Mouse (Mus musculus) frontal cortex, postnatal 14 days (tissue): Measurements from ENCODE around the gene Tmem234.
A peak's percentile ranks its signal among the peaks of the same experiment; 100 is the strongest.

ENCODE experiments used
- DNase-seq, 2 experiments: peaks; one replicate each; pipeline ENCODE4 v3.0.0; 2022; ENCODE audit warnings: low spot score in 2 of 2

Gene Tmem234

GRCm38 (mm10) chr4:129622120-129622802, 21.8 kb downstream of the Tmem234 start:
- DNase-seq = no peak

GRCm38 (mm10) chr4:129622803-129623535, 22.5 kb downstream of the Tmem234 start:
- DNase-seq = no peak

DNA sequence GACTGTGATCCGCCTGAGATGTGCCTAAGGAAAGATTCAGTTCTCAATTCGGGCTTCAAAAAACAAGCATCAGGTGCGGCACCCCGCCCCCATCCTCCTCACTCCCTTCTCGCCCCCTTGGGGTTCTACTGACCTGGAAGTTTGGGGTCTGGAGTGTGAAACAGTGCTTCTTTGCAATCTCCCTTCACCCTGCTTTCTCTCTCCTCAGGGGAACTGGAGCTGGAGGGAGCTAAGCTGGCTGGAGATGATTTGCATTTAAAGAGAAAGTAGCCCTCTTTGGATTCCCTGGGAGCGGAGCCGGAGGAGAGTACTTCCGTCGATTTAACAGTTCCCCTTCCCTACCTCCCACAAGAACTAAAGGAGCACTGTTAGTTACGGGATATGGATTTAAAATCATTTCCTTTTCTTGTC, 23.2 kb downstream of the Tmem234 start, which contains the start of gene Ccdc28b:
Gene Ccdc28b, minus strand, starts transcription at position 267 of the 411 bp plus-strand sequence.
- peak in 1 of 2 experiments; percentile 60 for DNase-seq

GRCm38 (mm10) chr4:129624281-129625028, 24.0 kb downstream of the Tmem234 start:
- peak; percentile 79 to 87 for DNase-seq

- DNase-seq = peak in 1 of 2 experiments; percentile 59
These were observed 24.5 kb downstream of the Tmem234 start for GRCm38 (mm10) chr4:129625029-129625370.

- no peak for DNase-seq
These were observed 25.0 kb downstream of the Tmem234 start for GRCm38 (mm10) chr4:129625496-129625895.

GRCm38 (mm10) chr4:129626035-129626434, 25.6 kb downstream of the Tmem234 start:
- no peak for DNase-seq

DNA sequence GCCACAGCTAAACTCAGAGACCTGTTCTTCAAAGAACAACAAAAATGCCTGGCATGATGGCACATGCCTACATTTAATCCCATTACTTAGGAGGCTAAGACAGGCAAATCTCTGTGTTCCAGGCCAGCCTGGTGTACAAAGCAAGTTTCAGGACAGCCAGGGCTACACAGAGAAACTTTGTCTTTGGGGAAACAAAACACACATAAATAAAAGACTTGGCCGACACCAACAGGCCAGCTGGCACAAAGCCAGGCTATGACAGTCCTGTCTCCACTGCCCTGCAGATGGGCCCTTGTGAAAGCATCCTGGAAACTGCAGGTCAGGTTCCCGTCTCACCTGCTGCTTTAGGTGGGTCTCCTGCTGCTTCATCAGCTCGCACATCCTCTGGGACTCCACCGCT, 30.5 kb downstream of the Tmem234 start:
- no peak for DNase-seq

DNA sequence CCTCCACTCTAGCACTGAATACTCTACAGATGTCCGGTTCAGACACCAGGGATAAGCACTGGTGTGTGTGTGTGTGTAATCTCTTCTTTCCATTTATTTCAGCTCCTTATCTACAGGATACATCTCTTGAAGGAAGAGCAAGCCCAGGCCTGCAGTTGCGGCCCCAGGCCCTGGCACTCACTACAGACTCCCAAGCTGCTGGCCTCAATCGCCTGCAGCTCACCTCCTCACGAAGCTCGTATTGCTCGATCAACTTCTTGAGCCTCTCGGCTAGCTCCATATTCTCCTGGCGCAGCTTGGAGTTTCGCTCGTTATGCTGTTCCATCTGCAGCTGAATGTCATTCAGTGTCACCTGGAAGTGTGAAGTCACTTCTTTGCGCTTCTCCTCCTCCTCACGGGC, 31.4 kb downstream of the Tmem234 start:
- DNase-seq = no peak

GRCm38 (mm10) chr4:129633852-129634251, 33.4 kb downstream of the Tmem234 start:
- no peak for DNase-seq

- no peak for DNase-seq
These were observed 38.8 kb downstream of the Tmem234 start for GRCm38 (mm10) chr4:129639221-129639620.

DNA sequence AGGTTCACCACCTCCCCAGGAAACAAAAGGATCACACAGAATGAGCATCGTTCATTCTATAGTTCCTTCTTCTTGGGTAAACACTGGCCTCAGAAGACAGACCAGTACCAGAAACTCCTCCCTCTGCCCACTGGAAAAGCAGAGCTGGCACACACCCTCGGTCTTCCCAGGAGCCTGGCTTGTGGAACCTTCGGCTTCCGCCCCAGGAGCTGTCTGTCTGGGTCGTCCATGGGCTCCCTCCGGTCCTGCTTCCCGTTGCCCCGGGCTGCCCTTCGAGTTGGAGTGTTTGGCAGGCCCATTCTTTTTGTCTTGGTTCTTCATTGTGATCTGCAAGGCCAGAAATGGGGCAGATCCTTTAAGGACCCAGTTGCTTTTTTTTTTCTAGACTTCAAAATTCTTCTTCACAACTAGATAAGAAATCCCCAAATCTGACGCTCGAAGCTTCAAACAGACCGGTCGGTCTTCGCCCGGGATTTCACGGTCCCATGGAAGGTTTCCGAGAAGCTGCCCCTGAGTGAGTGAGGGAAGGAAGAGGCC, 39.7 kb downstream of the Tmem234 start:
- DNase-seq = no peak

GRCm38 (mm10) chr4:129640638-129641467, 40.4 kb downstream of the Tmem234 start, which contains the start of gene Txlna:
Gene Txlna (minus strand): TSS chr4:129641065.
- peak; percentile 95 to 96 for DNase-seq

DNA sequence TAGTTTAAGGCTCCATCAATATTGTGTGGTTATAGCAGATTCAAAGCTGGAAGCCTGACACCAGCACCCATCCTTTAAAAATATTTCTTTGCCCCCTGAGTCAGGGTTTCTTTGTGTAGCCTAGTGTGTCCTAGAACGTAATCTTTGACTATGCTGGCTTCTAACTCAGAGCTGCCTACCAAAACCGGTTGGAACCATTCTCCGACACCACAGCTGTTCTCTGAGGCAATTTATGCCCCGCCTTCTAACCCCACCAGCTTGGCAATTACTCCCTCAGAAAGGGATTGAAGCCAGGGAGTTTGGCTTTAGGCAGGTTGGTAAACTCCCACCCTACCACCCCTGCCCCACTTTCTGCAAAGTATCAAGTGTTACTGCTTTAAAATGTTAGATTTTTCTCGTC, 41.3 kb downstream of the Tmem234 start:
- DNase-seq = no peak

GRCm38 (mm10) chr4:129645204-129645603, 44.7 kb downstream of the Tmem234 start:
- no peak for DNase-seq

DNA sequence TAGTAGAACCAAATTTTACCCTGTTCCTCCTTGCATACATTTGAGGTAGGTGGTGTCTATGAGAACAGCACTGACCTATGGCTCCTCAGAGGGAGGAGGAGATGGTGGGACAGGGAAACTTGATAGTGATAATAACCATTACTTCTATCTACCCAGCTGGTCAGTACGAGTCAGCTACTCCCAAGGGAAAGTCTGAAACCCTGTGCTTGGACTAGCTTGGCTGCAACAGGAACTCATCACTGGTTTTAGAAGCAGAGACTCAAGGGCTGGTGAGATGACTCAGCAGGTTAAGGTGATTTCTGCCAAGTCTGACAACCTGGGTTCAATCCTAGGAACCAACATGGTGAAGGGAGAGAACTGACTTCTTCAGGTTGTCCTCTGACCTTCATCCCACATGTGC, 48.2 kb downstream of the Tmem234 start:
- no peak for DNase-seq

GRCm38 (mm10) chr4:129650359-129650758, 49.9 kb downstream of the Tmem234 start:
- DNase-seq = no peak

DNA sequence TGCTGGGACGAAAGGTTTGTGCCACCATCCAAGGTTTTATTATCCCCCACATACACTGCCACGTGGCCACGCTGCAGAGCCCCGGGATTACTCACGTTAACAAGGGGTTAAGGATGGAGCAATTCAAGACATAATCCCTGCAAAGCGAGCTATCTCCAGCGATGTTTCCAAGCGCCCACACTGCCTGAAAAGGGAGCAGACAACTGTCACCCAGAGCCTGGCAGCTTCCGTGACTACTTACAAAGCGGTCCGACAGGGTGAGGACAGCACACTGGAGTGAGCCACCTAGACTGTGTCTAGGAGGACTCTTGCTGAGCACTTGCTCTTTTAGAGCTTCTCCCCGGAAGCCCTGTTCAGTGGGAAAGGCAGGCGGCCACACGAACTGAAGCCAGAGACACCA, 54.3 kb downstream of the Tmem234 start:
- DNase-seq = no peak

DNA sequence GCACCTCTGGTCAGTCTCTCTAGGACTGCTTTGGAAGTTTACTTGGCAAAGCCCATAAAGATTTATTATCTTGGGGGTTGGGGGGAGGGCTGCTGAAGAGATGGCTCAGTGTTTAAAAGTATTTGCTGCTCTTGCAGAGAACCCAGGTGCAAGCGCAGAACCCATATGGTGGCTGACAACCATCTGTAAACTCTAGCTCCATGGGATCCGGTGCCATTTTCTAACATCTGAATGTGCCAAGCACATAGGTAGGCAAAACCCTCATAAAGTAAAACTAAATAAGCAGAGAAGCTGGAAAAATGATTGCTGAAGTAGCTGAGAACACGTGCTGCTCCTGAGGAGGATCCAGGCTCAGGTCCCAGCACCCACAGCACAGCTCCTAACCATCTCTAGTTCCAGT, 61.1 kb downstream of the Tmem234 start:
- DNase-seq = no peak

DNA sequence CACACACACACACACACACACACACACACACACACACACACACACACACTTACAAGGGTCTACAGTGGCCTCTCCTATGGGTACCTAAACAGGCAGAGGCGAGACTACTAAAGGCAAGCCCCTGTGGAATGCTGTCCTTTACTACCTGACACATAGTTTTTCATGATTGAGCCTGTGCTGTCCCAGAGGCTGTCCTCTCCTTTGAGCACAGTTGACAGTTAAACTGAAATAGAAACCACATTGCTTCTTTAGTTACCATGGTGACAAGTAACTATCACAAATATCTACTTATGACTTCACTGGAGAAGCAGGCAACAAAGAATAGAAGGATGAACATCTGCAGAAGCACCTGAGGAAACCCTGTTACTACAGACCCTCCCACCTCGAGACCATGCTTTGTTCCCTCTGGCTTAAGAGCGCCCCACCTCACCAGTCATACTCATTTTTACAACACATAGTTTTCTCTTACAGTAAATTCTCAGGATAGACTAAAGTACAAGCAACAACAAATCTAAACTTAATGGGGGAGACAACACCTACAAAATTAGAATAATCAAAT, 61.9 kb downstream of the Tmem234 start:
- no peak for DNase-seq

DNA sequence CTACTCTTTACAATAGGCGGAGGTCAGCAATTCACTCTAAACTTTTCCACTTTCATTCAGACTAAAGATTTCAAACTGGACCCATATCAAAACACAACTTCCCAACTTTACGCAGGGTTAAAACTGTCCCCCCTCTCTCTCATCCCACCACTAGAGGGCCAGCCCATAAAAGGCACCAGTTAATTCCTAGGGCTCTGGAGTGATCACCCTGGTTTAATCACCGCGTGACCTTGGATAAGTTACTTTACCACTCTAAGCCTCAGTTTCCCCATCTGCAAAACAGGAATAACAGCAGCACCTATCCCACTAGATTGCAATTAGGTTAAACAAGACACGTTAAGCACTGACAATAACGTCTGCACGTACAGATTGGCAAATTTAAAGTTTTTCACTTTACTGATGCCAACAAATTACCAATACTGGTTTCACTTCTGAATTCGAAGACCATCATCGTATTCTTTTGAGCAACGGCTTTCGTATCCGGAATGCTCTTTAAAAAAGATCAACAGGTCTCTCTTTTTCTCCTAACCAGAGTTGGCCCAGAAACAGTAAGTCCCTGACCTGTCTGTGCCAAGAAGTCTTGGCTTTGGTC, 71.1 kb downstream of the Tmem234 start:
- no peak for DNase-seq
